Comparison of ENCODE assay signal across 9 mouse cellular contexts in the genomic region with DNA sequence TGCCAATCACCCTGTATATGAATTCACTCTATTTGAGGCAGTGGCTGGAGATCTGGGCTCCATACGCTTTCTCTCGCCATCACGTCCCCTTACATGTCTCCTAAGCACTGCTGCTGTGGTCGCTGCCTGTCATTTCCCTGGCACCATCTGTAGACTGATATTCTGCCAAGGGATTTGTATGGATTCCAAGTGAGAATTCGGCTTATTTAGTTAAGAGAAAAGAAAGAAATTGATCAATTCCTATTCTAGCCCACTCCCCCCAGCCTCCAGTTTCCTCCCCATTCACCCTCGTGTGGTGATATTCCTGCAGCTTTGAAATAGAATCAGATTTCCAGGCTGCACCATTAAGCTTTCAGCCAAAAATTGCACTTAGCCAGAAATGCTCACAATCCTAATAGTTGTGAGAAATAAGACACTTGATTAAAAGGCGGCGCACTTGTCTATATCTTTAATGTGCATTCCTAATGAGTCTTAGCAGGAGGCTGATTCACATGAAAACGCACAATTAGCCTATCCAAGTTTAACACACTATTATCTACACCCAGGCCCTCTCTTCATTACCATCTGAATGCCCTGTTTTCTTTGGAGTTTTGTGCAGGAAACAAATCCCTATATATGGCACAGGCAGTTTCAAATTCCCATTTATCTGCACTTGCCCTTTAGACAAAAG.
DNase-seq lines count a peak whose midpoint lies in the region; ATAC-seq and TF ChIP-seq lines count a peak whose summit lies in the region.
"Had no signal": no experiment of that assay in that cellular context is flagged by ENCODE, and none has a peak within 500 bp of the region (broad histone marks: within the 10 kb centered on the region; RNA-seq: fewer than 3 reads in every experiment).

No protein-coding gene starts in this region.

- peak overlapping the region; percentile 52; the same call in 1 of the 2 replicates for H3K27ac ChIP-seq in hindbrain, embryonic 16.5 days (ENCODE audit: low read depth, low read length)
- H3K27ac ChIP-seq in midbrain, embryonic 13.5 days, result peak overlapping the region; percentile 62
- H3K27ac ChIP-seq: lung, embryonic 15.5 days had no signal

- no peaks in the 10 kb centered on the region for H3K9me3 ChIP-seq in hindbrain, embryonic 16.5 days (ENCODE audit: control insufficient read depth, low read length)
- H3K9me3 ChIP-seq in midbrain, embryonic 13.5 days, result no peaks in the 10 kb centered on the region
- H3K9me3 ChIP-seq: lung, embryonic 15.5 days had no signal

- no peak overlapping the region for H3K9ac ChIP-seq in hindbrain, embryonic 16.5 days (ENCODE audit: low read depth, low read length)
- H3K9ac ChIP-seq in midbrain, embryonic 13.5 days (replicated peaks), result no peak overlapping the region
- H3K9ac ChIP-seq: lung, embryonic 15.5 days had no signal

- TF ChIP-seq CTCF in brain, embryonic 14.5 days (IDR thresholded peaks at IDR 0.05; ENCODE audit: borderline replicate concordance, extremely low read depth, insufficient read depth, insufficient read length), result no peak

- H3K4me3 ChIP-seq in hindbrain, embryonic 16.5 days (ENCODE audit: low read length), result no peak overlapping the region
- H3K4me3 ChIP-seq in midbrain, embryonic 13.5 days (replicated peaks), result no peak overlapping the region
- H3K4me3 ChIP-seq: lung, embryonic 15.5 days had no signal

- H3K27me3 ChIP-seq in hindbrain, embryonic 16.5 days (replicated peaks; ENCODE audit: control insufficient read depth, insufficient read depth, low read length), result no peaks in the 10 kb centered on the region
- 0 out of 2 replicates have a peak, but pooled peaks cover 4% of the 10 kb centered on the region for H3K27me3 ChIP-seq in midbrain, embryonic 13.5 days
- H3K27me3 ChIP-seq: lung, embryonic 15.5 days had no signal

- H3K4me2 ChIP-seq in hindbrain, embryonic 16.5 days (ENCODE audit: low read length), result peak overlapping the region; percentile 13; the same call in 1 of the 2 replicates
- H3K4me2 ChIP-seq in midbrain, embryonic 13.5 days (replicated peaks), result peak overlapping the region; percentile 43
- H3K4me2 ChIP-seq: lung, embryonic 15.5 days had no signal

- H3K4me1 ChIP-seq in hindbrain, embryonic 16.5 days (ENCODE audit: control insufficient read depth, insufficient read depth, low read depth, low read length), result no peaks in the 10 kb centered on the region; the same call in 1 of the 2 replicates
- peaks cover 14% of the 10 kb centered on the region for H3K4me1 ChIP-seq in midbrain, embryonic 13.5 days (replicated peaks)
- H3K4me1 ChIP-seq: lung, embryonic 15.5 days had no signal

- TF ChIP-seq POLR2A in brain, embryonic 14.5 days (IDR thresholded peaks at IDR 0.05; ENCODE audit: borderline replicate concordance, extremely low read depth, insufficient read depth, insufficient read length, poor library complexity, severe bottlenecking), result no peak

- WGBS in hindbrain, embryonic 16.5 days, result 19% methylated on average over 9 of the region's 9 CpGs
- 18% methylated on average over 9 of the region's 9 CpGs for WGBS in midbrain, embryonic 13.5 days

- ATAC-seq in hindbrain, embryonic 16.5 days, result peak; percentile 89
- peak; percentile 88 for ATAC-seq in midbrain, embryonic 13.5 days

- peak; percentile 57 to 62 for DNase-seq in cerebellum, postnatal 10 days
- no peak for DNase-seq in cerebellum, postnatal 36 days
- DNase-seq in brain, embryonic 14.5 days (ENCODE audit: low read depth), result peak; percentile 97
- no peak for DNase-seq in T-cell, adult 2 months (ENCODE audit: low spot score)
- DNase-seq in adrenal gland, postnatal 10 days, result no peak
- no peak for DNase-seq in lung, postnatal 14 days

- no peaks in the 10 kb centered on the region for H3K36me3 ChIP-seq in hindbrain, embryonic 16.5 days (ENCODE audit: control insufficient read depth, insufficient read depth, low read length)
- H3K36me3 ChIP-seq in midbrain, embryonic 13.5 days, result no peaks in the 10 kb centered on the region
- H3K36me3 ChIP-seq: lung, embryonic 15.5 days had no signal

Comparison
In these comparisons a context has a peak if more than half of its experiments do, and no peak if none do; other contexts are left out.
1. DNase-seq: peak in cerebellum, postnatal 10 days (2 of 2) and brain, embryonic 14.5 days (single experiment); none in cerebellum, postnatal 36 days (0 of 2), T-cell, adult 2 months (single experiment), adrenal gland, postnatal 10 days (single experiment) and lung, postnatal 14 days (single experiment).